Mouse (Mus musculus): ENCODE measurements around the gene Dpf3. TPM values are rescaled to one million over a fixed set of nuclear protein-coding genes. Genes with fewer than 3 reads are reported as not detected.

The Dpf3 gene
- total RNA-seq, 2 experiments from 2014 or later: 4.4 to 7.8 TPM

DNA sequence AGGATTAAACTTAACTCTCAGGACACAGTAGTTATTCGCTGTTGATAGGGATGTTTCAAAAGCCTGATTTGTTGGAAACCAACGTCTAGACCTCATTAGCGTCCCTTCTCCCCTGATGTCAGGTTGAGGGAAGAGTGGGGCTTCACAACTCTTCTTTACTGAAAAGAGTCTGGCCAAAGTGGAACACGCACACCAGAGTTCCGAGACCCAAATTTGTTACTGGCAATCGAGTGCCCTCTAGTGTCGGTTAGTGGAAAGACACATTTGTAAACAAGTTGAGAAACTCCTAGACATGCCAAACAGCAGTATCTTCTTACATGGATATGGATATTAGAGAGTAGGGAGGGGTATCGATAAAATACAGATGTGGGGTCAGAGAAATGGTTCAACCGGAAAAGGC lies 14.7 kb upstream of the Dpf3 start:
- peak; percentile 32 to 43 for DNase-seq (ENCODE audit: low spot score in 2 of 2)
- intact Hi-C loops (cut with DNase I): loop anchor here (1.0 kb wide), 1 partner anchor 389 kb away; no protein-coding TSS in a partner anchor

DNA sequence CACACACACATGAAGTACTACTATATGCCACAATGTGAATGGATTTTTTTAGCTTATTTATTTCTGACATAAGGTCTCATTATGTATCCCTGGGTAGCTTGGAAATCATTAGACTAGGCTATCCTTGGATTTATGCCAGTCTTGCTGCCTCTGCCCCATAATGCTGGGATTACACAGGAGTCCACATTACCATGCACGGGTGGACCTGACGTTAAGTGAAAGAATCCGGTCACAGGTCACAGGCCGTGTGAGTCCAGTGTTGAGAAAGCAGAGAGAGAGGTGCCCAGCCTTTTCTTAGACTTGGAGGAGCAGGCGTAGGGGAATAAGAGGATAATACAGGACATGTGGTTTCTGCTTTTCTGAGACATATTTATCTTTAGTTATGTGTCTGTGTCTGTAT lies 11.7 kb upstream of the Dpf3 start:
- intact Hi-C loops (cut with DNase I): no loop called here

DNA sequence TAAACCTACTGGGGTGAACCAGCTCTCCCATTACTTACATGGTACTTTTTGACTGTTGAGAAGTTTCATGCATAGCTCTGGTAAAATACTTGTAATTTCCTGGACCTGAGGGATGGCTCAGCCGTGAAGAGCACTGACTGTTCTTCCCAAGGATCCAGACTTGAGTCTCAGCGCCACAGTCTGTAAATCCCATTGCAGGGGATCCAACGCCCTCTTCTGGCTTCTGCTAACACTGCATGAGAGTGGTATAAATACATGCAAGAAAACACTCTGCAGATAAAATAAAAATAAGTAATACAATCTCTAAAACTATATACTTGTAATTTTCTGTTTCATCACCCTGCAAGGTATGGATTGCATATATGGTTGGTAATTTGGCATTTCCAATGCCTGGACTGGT lies 10.4 kb upstream of the Dpf3 start:
- DNase-seq (ENCODE audit: low spot score in 2 of 2): no peak
- intact Hi-C loops (cut with DNase I): no loop called here

More for the DNA sequence above, 11.7 kb upstream of the Dpf3 start:
- no peak for DNase-seq (ENCODE audit: low spot score in 2 of 2)

DNA sequence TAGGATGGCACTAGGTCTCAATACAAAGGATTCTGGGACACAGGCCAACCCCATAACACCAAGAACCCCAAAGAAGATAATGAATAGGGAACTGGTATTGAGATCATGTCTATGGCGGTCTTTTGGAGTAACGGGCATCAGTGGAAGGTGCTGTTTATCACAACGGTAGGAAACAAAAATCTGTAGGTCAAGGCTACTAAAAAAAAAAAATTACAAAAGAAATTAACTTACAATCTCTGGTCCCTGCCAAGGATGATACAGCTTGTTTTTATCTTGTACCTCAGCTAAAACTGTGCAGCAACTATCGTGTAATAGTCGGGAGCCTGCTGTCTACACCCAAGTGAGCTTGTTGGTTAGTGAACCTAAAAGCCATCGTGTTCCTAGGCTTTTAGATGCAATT lies 9.2 kb upstream of the Dpf3 start:
- intact Hi-C loops (cut with DNase I): no loop called here
- DNase-seq (ENCODE audit: low spot score in 2 of 2): no peak

DNA sequence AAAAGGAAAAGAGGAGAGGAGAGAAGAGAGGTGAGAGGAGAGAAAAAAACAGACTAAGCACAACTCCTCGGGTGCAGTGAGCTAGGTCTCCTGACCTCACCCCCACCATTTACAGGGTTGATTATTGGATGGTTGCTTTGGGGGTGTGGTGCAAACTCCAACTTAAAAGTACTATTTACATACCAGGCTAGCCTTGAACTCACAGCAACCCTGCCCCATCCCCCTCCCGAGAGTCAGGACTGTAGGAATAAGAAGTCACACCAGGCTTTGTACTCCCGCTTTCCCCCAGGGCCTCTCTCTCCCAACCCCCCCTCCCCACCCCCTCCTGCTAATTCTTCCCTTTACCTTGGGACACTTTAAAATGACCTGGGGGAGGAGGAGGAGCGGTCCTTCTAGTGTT lies 8.8 kb upstream of the Dpf3 start:
- intact Hi-C loops (cut with DNase I): no loop called here
- no peak for DNase-seq (ENCODE audit: low spot score in 2 of 2)

DNA sequence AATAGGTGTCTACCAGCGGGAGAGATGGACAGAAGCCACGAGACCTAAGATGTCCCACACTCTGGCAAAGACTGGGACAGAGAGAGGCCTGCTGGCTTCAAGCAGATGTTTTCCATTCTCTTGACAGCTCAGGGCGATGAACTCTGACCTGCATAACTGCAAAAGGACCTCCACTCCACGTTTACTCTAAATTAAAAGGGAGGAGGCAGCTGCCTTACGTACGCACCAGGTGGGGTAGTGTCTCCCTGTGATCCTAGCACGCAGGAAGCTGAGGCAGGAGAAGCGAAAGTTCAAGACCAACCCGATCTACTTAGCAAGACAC lies 8.4 kb upstream of the Dpf3 start:
- intact Hi-C loops (cut with DNase I): no loop called here
- DNase-seq (ENCODE audit: low spot score in 2 of 2): no peak

DNA sequence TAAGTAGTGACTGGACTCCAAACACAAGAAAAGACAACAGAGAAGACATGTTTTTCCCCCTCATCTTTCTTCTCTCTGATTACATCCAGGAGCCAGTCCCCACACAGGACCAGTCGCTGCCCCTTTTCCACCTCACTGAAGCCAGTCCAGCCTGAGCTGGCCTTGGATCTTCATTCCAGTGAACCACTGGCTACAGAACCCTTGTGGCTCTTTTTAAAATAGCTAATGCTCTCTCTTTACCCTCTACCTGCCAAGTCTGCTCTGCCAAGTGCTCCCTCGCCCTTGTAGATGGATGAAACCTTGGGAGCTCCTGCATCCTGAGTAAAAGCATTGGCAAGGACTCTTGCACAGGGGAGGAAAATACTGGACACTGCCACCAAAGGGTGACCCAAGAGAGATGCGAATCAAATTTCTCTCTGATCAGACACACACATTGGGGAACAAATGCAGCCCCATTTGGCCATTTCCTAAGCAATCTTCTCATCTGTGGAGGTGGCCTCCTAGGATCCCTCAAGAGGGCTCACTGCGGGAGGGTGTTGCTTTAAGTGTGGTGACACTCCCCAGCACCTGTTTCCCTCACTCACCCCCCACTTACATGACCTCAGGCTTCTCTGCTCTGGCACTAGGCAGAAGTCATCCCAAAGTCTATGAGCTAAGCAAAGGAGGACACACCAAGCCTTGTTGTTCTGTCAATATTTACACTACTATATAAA lies 7.9 kb upstream of the Dpf3 start:
- DNase-seq (ENCODE audit: low spot score in 2 of 2): no peak
- intact Hi-C loops (cut with DNase I): no loop called here

DNA sequence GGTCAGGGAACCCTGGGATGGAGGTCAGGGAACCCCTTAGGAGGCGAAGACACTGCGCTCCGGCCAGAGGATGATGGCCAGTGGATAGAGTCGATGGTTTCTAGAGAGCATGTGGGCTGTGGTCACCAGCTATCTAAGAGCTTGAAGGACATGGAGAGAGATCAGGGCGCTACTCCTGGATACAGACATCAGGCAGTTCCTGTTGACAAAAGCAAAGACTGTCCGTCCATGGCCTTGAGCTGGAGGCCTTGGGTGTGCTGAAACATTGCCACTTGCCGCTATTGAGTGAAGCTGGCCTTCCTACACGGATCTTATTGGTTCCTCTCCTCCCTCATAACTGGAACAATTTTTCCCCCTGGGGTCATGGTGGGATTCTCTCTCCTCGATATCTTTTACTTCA lies 6.7 kb upstream of the Dpf3 start:
- intact Hi-C loops (cut with DNase I): no loop called here
- DNase-seq (ENCODE audit: low spot score in 2 of 2): no peak

DNA sequence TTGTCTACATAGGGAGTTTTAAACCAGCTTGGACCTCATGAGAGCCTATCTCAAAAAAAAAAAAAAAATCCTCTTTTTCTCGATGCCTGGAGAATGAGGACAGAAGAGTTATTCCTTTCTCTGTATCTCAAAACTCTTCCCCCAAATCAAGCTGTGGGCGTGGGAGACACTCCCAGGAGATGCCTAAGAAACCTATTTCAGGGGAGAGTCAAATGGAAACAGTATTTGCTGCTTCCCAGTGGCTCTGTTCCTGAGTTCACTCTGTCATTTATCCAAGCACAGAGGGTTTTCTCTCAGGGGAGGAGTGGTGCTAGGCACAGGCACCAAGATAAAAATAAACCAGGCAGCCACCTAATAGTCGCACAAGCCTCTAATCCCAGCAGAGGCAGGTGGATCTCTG lies 5.3 kb upstream of the Dpf3 start:
- intact Hi-C loops (cut with DNase I): no loop called here
- no peak for DNase-seq (ENCODE audit: low spot score in 2 of 2)

DNA sequence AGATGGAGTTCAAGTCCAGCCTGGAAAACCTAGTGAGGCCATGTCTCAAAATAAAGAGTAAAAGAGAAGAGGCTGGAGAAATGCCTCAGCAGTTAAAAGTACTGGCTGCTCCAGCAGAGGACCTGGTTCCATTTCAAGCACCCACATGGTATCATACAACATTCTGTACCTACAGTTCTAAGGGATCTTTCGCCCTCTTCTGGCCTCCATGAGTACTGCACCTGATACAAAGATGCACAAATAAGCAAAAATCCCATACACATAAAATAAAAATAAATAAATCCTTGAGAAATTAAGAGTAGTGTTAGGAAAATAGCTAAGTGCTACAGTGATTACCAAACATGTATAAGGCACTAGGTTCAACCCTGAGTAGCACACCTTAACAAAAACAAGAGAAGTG lies 4.1 kb upstream of the Dpf3 start:
- no peak for DNase-seq (ENCODE audit: low spot score in 2 of 2)
- intact Hi-C loops (cut with DNase I): no loop called here

DNA sequence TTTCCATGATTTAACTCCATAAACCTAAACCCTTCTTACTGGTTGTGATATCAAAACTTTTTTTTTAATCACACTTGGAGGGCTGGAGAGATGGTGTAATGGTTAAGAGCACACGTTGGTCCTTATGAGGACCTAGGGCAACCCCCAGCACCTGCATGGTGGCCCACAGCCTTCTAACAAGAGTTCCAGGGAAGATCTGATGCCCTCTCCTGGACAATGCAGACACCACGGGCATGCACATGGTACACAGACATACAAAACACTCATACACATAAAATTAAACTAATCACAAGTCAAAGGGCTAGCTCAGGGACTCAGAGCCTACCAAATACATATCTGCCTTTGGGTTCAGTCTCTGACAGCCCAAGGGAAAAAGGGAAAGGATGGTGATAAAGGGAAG lies 2.2 kb upstream of the Dpf3 start:
- intact Hi-C loops (cut with DNase I): loop anchor here (5.0 kb wide), 4 partner anchors 77 to 377 kb away; no protein-coding TSS in a partner anchor
- no peak for DNase-seq (ENCODE audit: low spot score in 2 of 2)

DNA sequence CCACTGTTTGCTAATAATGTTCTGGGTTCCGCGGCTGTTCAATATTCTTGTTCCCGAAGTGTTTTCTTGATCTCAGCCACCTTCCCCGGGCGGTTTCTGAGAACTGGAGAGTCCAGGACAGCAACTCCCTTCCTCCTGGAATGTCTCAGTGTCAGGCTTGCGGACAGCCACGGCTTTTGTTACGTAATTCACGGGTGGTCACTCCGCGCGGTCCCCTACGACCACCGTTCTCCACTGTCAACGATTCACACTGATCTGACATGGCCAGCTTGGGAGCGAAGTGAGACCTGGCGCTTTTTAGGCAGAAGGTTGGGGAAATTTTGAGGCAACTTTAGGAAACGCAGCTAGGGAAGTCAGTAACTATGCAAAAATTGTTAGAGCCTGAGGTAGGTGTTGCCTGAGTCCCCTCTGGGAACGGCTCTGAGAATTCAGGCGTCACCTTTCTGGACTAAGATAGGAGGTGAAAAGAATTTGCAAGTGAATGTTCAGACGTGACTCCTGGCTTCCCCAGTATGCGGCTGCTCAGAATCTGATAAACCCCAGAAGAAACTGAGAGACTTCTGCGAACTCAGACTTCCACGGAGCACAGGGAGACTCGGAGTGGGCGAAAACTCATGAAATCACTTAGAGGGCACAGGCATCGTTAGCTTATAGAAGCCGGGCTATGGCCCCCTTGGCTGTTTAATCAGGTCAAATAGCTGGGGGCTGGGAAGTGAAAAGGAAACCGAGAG lies 860 bp upstream of the Dpf3 start:
- no peak for DNase-seq (ENCODE audit: low spot score in 2 of 2)
- intact Hi-C loops (cut with DNase I): loop anchor here (5.0 kb wide), 4 partner anchors 76 to 376 kb away; no protein-coding TSS in a partner anchor

DNA sequence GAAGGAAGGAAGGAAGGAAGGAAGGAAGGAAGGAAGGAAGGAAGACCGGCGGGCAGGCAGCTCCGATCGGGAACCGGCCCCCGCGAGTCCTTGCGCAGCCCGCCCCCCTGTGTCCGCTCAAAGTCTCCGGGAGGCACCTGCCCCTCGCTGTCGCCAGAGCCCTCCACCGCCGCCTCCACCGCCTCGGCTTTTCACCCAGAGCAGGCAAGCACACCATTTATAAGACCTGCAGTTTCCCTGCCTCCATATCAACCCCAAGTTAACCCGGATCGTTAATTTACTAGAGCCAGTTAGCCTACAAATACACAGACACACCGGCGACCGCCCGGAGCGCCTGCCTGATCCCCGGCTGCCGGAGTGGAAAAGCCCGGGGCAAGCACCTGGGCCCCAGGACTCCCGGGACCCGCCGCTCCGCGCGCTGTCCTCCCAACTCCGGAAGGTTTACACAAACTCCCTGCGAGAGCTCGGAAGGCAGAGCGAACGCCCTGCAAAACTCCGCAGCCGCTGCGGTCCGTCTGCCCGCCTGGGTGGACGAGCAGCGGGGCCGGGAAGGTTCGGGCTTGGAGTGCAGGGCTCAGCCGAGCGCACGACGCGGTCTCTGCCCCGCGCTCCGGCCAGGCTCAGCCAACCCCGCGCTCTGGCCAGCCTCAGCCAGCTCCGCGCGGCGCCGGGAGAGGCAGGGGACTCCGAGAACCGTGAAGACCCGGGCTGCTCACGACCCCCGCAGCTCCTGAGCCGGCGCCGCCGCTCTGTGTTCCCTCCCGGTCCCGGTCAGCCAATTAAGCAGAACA lies 650 bp downstream of the Dpf3 start:
- peak; percentile 45 to 47 for DNase-seq (ENCODE audit: low spot score in 2 of 2)
- intact Hi-C loops (cut with DNase I): loop anchor here (2.0 to 5.0 kb wide), 5 partner anchors 75 to 375 kb away; no protein-coding TSS in a partner anchor

DNA sequence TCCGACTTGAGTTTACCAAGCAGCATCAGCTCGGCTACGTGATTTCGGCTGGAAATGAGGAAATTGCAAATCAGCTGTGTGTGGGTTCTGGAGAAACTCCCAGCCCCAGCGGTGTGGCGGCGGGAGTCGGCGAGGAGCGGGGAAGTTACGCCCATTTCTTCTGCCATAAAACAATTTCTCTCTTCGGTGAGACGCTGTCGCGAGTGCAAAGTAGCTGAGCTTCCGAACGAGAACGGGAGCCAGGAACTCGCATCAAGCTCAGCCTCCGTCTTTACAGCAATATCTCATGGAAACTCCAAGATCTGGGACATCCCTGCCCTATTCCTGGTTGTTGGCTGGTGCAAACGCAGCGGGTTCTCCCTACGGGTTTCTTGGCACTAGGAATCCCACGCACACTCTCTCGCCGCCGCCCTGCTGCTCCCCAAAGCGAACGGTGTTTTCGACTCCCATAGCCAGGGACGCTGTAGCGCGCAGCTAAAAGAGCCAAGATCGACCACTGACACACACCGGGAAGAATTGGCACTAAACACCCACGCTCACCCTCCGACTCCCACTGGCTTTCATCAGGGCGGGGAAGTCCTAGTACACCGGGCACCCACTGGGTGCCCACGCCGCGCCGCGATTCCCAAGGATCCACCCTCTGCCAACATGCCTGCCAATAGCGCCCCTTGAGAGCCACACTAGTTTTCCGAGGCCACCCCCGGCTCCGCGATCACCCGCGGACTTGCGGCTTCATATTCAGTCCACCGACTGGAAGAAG lies 1.4 kb downstream of the Dpf3 start:
- intact Hi-C loops (cut with DNase I): loop anchor here (2.0 to 5.0 kb wide), 5 partner anchors 74 to 374 kb away; no protein-coding TSS in a partner anchor
- peak; percentile 70 to 77 for DNase-seq (ENCODE audit: low spot score in 2 of 2)

DNA sequence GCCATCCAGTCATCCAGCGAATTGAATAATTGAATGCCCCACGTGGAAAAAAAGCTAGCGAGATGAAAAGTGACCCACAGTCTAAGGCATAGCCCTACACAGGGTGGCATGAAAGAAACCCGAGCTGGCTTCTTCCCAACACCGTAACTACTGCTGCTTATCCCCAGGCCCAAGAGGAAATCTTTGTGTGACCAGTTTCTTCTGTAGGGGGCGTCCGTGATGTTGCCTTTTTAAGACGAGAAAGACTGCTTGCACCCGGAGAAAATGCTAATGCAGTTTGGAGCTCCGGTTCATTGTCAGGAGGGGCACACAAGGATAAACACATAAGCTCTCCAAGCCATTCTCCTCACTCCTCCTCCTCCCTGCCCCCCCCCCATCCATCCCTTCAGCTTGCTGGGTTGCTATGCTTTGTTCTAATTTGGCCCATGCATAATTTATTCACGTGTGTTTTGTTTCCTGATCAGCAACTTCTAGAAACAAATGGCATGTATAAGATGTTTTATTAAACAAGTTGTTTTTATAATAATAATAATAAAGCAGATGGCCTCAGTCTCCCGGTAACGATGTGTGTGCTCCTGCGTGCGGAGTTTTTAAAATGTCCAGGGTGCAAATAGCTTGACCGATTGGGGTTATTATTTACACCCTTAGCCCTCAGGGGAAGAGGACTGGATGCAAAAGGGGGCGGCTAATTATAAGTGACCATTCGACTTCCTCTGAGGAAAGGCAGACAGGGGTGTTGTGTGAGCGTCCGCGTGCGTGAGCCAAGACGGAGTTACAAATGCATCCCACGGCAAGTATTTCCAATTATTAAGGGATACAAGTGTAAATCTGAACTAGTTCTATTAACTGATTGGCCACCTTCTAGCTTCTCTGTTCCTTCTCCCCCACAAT lies 2.4 kb downstream of the Dpf3 start:
- intact Hi-C loops (cut with DNase I): loop anchor here (5.0 kb wide), 4 partner anchors 73 to 373 kb away; no protein-coding TSS in a partner anchor
- DNase-seq (ENCODE audit: low spot score in 2 of 2): no peak

DNA sequence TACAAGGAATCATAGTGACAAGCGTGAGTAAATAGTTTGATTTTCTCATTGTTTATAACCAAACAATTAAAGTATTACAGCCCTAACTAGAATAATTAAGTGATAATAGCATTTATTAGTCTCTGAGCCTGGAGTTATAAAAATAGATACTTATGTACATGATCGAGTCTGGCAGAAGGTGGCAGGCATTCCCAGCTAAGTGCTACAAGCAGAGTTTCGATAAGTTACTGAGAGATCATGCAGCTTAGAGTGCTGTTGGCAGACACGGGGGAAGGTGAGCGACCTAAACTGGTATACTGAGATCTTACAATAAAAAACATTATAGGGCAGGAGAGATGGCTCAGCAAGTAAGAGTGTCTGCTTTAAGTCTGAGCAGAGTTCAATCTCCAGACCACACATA lies 3.9 kb downstream of the Dpf3 start:
- no peak for DNase-seq (ENCODE audit: low spot score in 2 of 2)
- intact Hi-C loops (cut with DNase I): no loop called here

DNA sequence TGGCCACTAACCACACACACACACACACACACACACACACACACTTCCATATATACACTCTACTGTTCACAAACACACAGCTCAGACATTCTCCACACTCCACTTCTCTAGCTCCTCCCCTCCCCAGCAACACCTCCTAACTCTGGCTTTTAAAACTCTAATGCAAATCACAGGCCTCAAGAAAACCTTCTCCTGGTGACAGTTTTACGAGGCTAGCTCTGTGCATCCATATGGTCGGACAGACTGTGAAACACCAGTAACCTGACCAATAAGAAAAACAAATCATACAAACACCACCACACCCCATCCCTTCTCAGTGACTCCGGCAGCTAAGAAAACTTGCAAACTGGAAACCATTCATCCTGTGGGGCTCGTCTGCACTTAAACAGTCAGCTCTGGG lies 6.1 kb downstream of the Dpf3 start:
- DNase-seq (ENCODE audit: low spot score in 2 of 2): no peak
- intact Hi-C loops (cut with DNase I): no loop called here

DNA sequence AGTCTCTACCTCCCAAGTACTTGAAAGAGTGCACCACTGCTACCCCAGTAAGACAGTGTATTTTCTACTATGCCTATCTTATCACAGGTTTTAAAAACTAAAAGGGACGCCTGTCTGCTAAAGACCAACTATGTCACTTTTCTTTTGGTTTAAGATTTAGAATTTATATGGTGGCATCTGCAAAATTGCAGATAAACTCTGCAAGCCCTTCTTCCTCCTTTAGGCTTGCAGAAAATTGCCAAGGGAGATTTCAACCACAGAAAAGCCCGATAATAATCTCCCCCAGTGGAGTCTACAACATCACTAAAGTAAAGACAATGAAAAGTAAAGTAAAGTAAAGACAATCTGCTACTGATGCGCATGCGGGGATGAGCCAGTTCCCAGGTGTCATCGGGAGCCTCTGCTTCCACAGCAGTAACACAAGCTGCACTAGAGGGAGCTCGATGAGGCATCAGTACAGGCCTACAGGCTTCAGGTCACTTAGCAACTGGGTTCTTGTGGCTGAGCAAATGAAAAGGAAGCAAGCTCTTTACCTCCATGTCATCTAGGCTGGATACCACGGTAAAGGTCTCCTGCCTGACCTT lies 7.6 kb downstream of the Dpf3 start:
- no peak for DNase-seq (ENCODE audit: low spot score in 2 of 2)
- intact Hi-C loops (cut with DNase I): no loop called here
